Comparison of ENCODE assay signal across 24 mouse cellular contexts in the genomic region with DNA sequence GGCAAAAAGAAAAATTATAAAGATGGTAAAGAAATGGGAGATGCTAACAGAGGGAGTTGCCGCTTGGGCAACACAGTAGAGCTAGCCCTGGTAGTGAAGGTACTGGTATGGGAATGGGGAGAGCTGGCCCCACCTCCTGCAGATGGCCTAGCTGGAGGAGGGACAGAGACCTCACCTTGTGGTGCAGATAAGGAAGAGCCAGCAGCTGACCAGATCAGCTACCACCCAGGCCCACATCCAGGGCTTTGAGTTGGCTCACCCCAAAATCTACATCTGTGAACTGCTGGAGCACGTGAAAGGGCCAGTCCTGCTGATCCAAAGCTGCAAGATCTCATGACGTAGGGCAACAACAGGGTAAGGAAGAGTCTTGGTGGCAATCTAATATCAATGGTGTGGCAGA. TPM values are rescaled to one million over a fixed set of nuclear protein-coding genes. Genes with fewer than 3 reads are reported as not detected.
DNase-seq lines count a peak whose midpoint lies in the region; ATAC-seq and TF ChIP-seq lines count a peak whose summit lies in the region.
"Had no signal": no experiment of that assay in that cellular context is flagged by ENCODE, and none has a peak within 500 bp of the region (broad histone marks: within the 10 kb centered on the region; RNA-seq: fewer than 3 reads in every experiment).

No protein-coding gene starts in this region.

- no peak overlapping the region for H3K27ac ChIP-seq in liver, embryonic 11.5 days (ENCODE audit: low read depth, low read length)
- H3K27ac ChIP-seq in liver, embryonic 15.5 days (replicated peaks), result no peak overlapping the region
- H3K27ac ChIP-seq: embryonic facial prominence, embryonic 15.5 days; forebrain, embryonic 12.5 days; heart, embryonic 10.5 days; heart, embryonic 15.5 days; hindbrain, embryonic 13.5 days; hindbrain, postnatal 0 days had no signal

- no peak for DNase-seq in liver, embryonic 11.5 days (ENCODE audit: low spot score)
- DNase-seq in T-cell, adult 2 months (ENCODE audit: low spot score), result no peak
- no peak for DNase-seq in thymus, postnatal 36 days
- DNase-seq in lung, postnatal 25 days (ENCODE audit: low spot score), result no peak
- DNase-seq: adrenal gland, postnatal 14 days; cerebellum, adult 11 months; cerebellum, adult 8-10 months; embryo, embryonic 11 days; gastrocnemius, postnatal 36 days; heart, adult 18-20 months; heart, postnatal 14 days had no signal

- H3K4me3 ChIP-seq in liver, embryonic 11.5 days (ENCODE audit: low read depth, low read length), result no peak overlapping the region
- H3K4me3 ChIP-seq in liver, embryonic 15.5 days (replicated peaks), result no peak overlapping the region
- H3K4me3 ChIP-seq in myocyte, result no peak overlapping the region
- H3K4me3 ChIP-seq: embryonic facial prominence, embryonic 15.5 days; forebrain, embryonic 12.5 days; heart, embryonic 10.5 days; heart, embryonic 15.5 days; hindbrain, embryonic 13.5 days had no signal

- H3K9ac ChIP-seq in liver, embryonic 11.5 days (ENCODE audit: low read depth, low read length), result no peak overlapping the region
- H3K9ac ChIP-seq in liver, embryonic 15.5 days, result no peak overlapping the region
- H3K9ac ChIP-seq: embryonic facial prominence, embryonic 15.5 days; forebrain, embryonic 12.5 days; heart, embryonic 15.5 days; hindbrain, embryonic 13.5 days had no signal

- no peaks in the 10 kb centered on the region for H3K27me3 ChIP-seq in liver, embryonic 11.5 days (replicated peaks; ENCODE audit: control insufficient read depth, insufficient read depth, low read length)
- no peaks in the 10 kb centered on the region for H3K27me3 ChIP-seq in liver, embryonic 15.5 days
- H3K27me3 ChIP-seq in myocyte (ENCODE audit: control insufficient read depth, insufficient read depth, insufficient read length), result no peaks in the 10 kb centered on the region
- H3K27me3 ChIP-seq: embryonic facial prominence, embryonic 15.5 days; forebrain, embryonic 12.5 days; heart, embryonic 15.5 days; hindbrain, embryonic 13.5 days had no signal

- no peaks in the 10 kb centered on the region for H3K79me2 ChIP-seq in myocyte (ENCODE audit: control insufficient read depth, insufficient read depth)

- no peak overlapping the region for H3ac ChIP-seq in myocyte (ENCODE audit: control insufficient read depth, insufficient read length)

- no peak for TF ChIP-seq POLR2A in myocyte (IDR thresholded peaks at IDR 0.05; ENCODE audit: insufficient read length, low read depth)

- ATAC-seq in erythroblast, adult 5-6 weeks (replicated peaks; ENCODE audit: low FRiP score, poor library complexity, severe bottlenecking), result 0 out of 2 replicates have a peak, but pooled peaks have one; percentile 3
- peak; percentile 46; the same call in 1 of the 2 replicates for ATAC-seq in liver, embryonic 11.5 days (replicated peaks; ENCODE audit: low FRiP score)
- peak; percentile 29; the same call in 1 of the 2 replicates for ATAC-seq in liver, embryonic 15.5 days (ENCODE audit: insufficient read depth)
- ATAC-seq: activated CD4-positive, CD25-positive, alpha-beta regulatory T cell, adult 4 months; forebrain, embryonic 16.5 days; hindbrain, postnatal 0 days had no signal

- H3K4me1 ChIP-seq in liver, embryonic 11.5 days (replicated peaks; ENCODE audit: control insufficient read depth, insufficient read depth, low read length), result peaks cover 14% of the 10 kb centered on the region
- H3K4me1 ChIP-seq in liver, embryonic 15.5 days (replicated peaks), result peaks cover 24% of the 10 kb centered on the region
- H3K4me1 ChIP-seq: embryonic facial prominence, embryonic 15.5 days; forebrain, embryonic 12.5 days; heart, embryonic 15.5 days; hindbrain, embryonic 13.5 days had no signal

- H3K36me3 ChIP-seq in liver, embryonic 11.5 days (ENCODE audit: control insufficient read depth, insufficient read depth, low read length), result no peaks in the 10 kb centered on the region
- no peaks in the 10 kb centered on the region for H3K36me3 ChIP-seq in liver, embryonic 15.5 days (replicated peaks)
- H3K36me3 ChIP-seq in myocyte (ENCODE audit: control insufficient read depth, insufficient read depth), result no peaks in the 10 kb centered on the region
- H3K36me3 ChIP-seq: embryonic facial prominence, embryonic 15.5 days; forebrain, embryonic 12.5 days; heart, embryonic 10.5 days; heart, embryonic 15.5 days; hindbrain, embryonic 13.5 days had no signal

- 71% methylated on average over 3 of the region's 3 CpGs for WGBS in liver, embryonic 11.5 days
- WGBS in liver, embryonic 15.5 days (ENCODE audit: insufficient replicate concordance), result 59% methylated on average over 3 of the region's 3 CpGs

- no peak overlapping the region for H3K4me2 ChIP-seq in liver, embryonic 11.5 days
- H3K4me2 ChIP-seq in liver, embryonic 15.5 days, result no peak overlapping the region
- H3K4me2 ChIP-seq in myocyte (ENCODE audit: low read depth), result peak overlapping the region; percentile 50
- H3K4me2 ChIP-seq: embryonic facial prominence, embryonic 15.5 days; forebrain, embryonic 12.5 days; heart, embryonic 15.5 days; hindbrain, embryonic 13.5 days had no signal

- no peaks in the 10 kb centered on the region for H3K9me3 ChIP-seq in liver, embryonic 11.5 days (ENCODE audit: control insufficient read depth, low read length)
- no peaks in the 10 kb centered on the region for H3K9me3 ChIP-seq in liver, embryonic 15.5 days (replicated peaks)
- H3K9me3 ChIP-seq: embryonic facial prominence, embryonic 15.5 days; forebrain, embryonic 12.5 days; heart, embryonic 10.5 days; heart, embryonic 15.5 days; hindbrain, embryonic 13.5 days had no signal

TF ChIP-seq in myocyte, 11 proteins besides CTCF, POLR2A, EP300 and RAD21:
- no peak for TF ChIP-seq E2F4 (IDR thresholded peaks at IDR 0.05; ENCODE audit: insufficient read depth)
- no peak for TF ChIP-seq REST (IDR thresholded peaks at IDR 0.05; ENCODE audit: insufficient read depth, insufficient read length)
- no peak for TF ChIP-seq TCF12 (IDR thresholded peaks at IDR 0.05; ENCODE audit: insufficient read depth, poor library complexity, severe bottlenecking)
- TF ChIP-seq MYOG (IDR thresholded peaks at IDR 0.05; ENCODE audit: control insufficient read depth in 1 of 3, insufficient read depth in 1 of 3, insufficient read length in 2 of 3, low read depth in 2 of 3), result peak in 1 of 3 experiments; percentile 25
- TF ChIP-seq SRF (IDR thresholded peaks at IDR 0.05; ENCODE audit: control insufficient read depth, insufficient read length, low read depth), result no peak
- TF ChIP-seq USF1 (IDR thresholded peaks at IDR 0.05; ENCODE audit: low read depth), result no peak
- TF ChIP-seq MAX (IDR thresholded peaks at IDR 0.05; ENCODE audit: low read depth), result no peak
- peak in 1 of 3 experiments; percentile 8 for TF ChIP-seq MYOD1 (IDR thresholded peaks at IDR 0.05; ENCODE audit: control insufficient read depth in 1 of 3, insufficient read length in 2 of 3, low read depth in 2 of 3)
- TF ChIP-seq CEBPB (IDR thresholded peaks at IDR 0.05; ENCODE audit: insufficient read depth, poor library complexity, severe bottlenecking), result no peak
- TF ChIP-seq POLR2AphosphoS2 (IDR thresholded peaks at IDR 0.05; ENCODE audit: insufficient read length, low read depth), result no peak
- TF ChIP-seq TCF3 (IDR thresholded peaks at IDR 0.05; ENCODE audit: insufficient read length, low read depth), result no peak

RNA-seq across cellular contexts. Expression of gene 4930550C14Rik, which starts 24.6 kb away (rescaled TPM):
- 3.1 and 6.9 TPM in 2 replicates for total RNA-seq in erythroblast, adult 5-6 weeks (2015; ENCODE audit: low replicate concordance)
- total RNA-seq in erythroblast, adult 5-6 weeks (2017; ENCODE audit: low replicate concordance), result 7.8 and 9.1 TPM in 2 replicates
- 0.85 and 1.0 TPM in 2 replicates for polyA plus RNA-seq in liver, embryonic 11.5 days (2014; fragmentation: Nextera tagmentation; extraction: Ambion mirVana)
- 0.66 and 0.88 TPM in 2 replicates for polyA plus RNA-seq in liver, embryonic 15.5 days (2015; fragmentation: Nextera tagmentation; extraction: Ambion mirVana)
- polyA plus RNA-seq in myocyte (2012; fragmentation: generic; extraction: Trizol), result 0.59 TPM
- total RNA-seq: common myeloid progenitor, adult 5-6 weeks; gastrocnemius, adult 18-20 months; gastrocnemius, postnatal 36 days; heart, adult 18-20 months had no signal

RNA-seq across cellular contexts. Expression of gene Kdelc2, which starts 42.9 kb away (rescaled TPM):
- total RNA-seq in erythroblast, adult 5-6 weeks (2015; ENCODE audit: low replicate concordance), result 0.84 and 0.96 TPM in 2 replicates
- total RNA-seq in erythroblast, adult 5-6 weeks (2017; ENCODE audit: low replicate concordance), result 0.34 and 0.42 TPM in 2 replicates
- polyA plus RNA-seq in liver, embryonic 11.5 days (2014; fragmentation: Nextera tagmentation; extraction: Ambion mirVana), result 11.2 and 12.0 TPM in 2 replicates
- polyA plus RNA-seq in liver, embryonic 15.5 days (2015; fragmentation: Nextera tagmentation; extraction: Ambion mirVana), result 4.1 and 5.1 TPM in 2 replicates
- polyA plus RNA-seq in myocyte (2012; fragmentation: generic; extraction: Trizol), result 4.5 TPM
